Mouse (Mus musculus) bone marrow, adult 2 months (tissue): ENCODE data around the gene Atxn7l1.

Experiments
- CTCF ChIP-seq: fragments of 200-500 bp; IDR thresholded peaks from 2 replicates; pipeline ENCODE4 v1.5.1; 2011; ENCODE audit warnings: low read length, control low read depth; ENCODE audit not compliant: control insufficient read depth, insufficient read depth
- POLR2A ChIP-seq: fragments of 200-500 bp; IDR thresholded peaks from 2 replicates; pipeline ENCODE4 v1.6.1; 2011; ENCODE audit warnings: low read depth, mild to moderate bottlenecking, control low read depth, low read length, borderline replicate concordance; ENCODE audit not compliant: control insufficient read depth

DNA sequence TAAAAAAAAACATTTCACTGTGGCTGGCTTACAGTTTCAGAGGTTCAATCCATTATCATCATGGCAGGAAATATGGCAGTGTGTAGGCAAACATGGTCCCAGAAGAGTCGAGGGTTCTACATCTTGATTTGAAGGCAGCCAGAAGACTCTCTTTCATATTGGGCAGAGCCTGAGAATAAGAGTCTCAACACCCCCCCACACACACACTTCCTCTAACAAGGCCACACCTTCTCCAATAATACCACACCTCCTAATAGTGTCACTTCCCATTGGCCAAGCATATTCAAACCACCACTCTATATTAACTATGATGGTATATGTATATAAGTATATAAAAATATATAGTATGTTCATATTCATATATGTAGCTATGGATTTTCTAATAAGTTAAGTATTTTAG is 9.6 kb upstream of the Atxn7l1 start:
- TF ChIP-seq CTCF (no peak), POLR2A (no peak)
